Mouse (Mus musculus): Measurements from ENCODE around the gene Acot1.

The Acot1 gene

DNA sequence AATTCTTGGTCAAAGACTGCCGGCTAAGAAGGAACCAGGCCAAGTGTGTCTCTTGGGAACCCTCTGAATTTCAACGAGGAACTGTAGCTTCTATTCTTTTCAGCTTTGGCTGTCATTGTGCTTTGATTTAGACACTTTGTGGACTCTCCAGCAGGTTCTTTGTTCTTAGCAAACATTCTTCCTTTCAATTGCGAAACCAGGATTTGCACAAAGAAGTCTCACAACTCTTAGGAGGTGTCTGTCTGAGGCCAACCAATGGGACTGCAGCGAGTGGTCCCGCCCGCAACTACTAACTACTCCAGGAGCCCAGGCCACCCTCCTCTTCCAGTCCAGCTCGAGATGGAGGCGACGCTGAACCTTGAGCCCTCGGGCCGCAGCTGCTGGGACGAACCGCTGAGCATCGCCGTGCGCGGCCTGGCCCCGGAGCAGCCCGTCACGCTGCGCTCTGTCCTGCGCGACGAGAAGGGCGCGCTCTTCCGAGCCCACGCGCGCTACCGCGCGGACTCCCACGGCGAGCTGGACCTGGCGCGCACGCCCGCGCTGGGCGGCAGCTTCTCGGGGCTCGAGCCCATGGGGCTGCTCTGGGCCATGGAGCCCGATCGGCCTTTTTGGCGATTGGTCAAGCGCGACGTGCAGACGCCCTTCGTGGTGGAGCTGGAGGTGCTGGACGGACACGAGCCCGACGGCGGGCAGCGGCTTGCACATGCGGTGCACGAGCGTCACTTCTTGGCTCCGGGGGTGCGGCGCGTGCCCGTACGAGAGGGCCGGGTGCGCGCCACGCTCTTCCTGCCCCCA, at the start of gene Acot1:
Gene Acot1 (plus strand): TSS at position 320 of the 795 bp plus-strand sequence.
- peak; percentile 79 for DNase-seq (ENCODE audit: low read depth)

- DNase-seq (ENCODE audit: low read depth) = no peak
Observed at GRCm38 (mm10) chr12:83965235-83965634, 44.1 kb upstream of the Acot1 start.

DNA sequence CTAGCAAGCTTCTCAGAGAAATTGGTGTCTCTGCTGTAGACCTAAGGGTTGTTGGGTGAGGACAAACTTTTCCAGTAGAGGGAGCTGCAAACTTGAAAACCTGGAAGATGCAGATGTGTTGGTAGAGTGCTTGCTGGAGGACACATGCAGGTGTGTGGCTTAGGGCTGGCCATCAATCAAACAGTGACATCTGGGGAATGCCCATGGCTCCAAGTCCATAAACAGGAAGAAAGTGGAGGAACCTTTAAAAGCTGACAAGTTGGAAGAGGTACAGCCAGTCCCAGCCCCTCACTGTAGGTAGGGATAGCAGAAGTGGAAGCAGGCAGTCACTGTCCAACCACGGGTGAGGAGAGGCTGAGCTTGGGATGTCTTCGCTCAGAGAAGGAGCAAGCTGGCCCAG, 37.2 kb upstream of the Acot1 start:
- DNase-seq (ENCODE audit: low read depth) = peak; percentile 75

GRCm38 (mm10) chr12:83978862-83979261, 30.4 kb upstream of the Acot1 start:
- no peak for DNase-seq (ENCODE audit: low read depth)

- DNase-seq (ENCODE audit: low read depth) = no peak
Observed at GRCm38 (mm10) chr12:83981615-83982014, 27.7 kb upstream of the Acot1 start.

- DNase-seq (ENCODE audit: low read depth) = no peak
Observed at GRCm38 (mm10) chr12:83984752-83985151, 24.5 kb upstream of the Acot1 start, which contains the start of gene Heatr4. TSS of gene Heatr4 (minus strand) at chr12:83984852.

DNA sequence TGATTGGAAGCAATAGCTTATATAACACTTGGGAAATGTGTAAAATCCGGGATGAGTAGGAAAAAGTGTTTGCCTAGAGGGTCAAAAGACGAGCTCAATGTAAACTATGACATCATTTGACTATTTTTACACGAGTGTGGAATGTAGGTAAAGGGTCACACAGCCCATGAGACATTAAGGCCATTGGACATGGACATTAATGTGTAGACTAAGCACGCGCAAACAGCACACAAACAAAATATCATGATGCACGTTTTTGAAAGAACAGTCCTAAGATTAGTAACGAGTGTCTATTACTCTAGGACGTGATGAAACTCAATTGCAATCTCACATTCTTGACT, 22.1 kb upstream of the Acot1 start:
- DNase-seq (ENCODE audit: low read depth) = no peak

GRCm38 (mm10) chr12:83987583-83988441, 21.5 kb upstream of the Acot1 start, which contains the start of gene Acot2:
TSS of gene Acot2 (plus strand) at chr12:83987861.
- DNase-seq (ENCODE audit: low read depth) = peak; percentile 89

- peak; percentile 54 for DNase-seq (ENCODE audit: low read depth)
Observed at GRCm38 (mm10) chr12:83988483-83988882, 20.8 kb upstream of the Acot1 start.

- no peak for DNase-seq (ENCODE audit: low read depth)
Observed at GRCm38 (mm10) chr12:83989378-83989777, 19.9 kb upstream of the Acot1 start.

DNA sequence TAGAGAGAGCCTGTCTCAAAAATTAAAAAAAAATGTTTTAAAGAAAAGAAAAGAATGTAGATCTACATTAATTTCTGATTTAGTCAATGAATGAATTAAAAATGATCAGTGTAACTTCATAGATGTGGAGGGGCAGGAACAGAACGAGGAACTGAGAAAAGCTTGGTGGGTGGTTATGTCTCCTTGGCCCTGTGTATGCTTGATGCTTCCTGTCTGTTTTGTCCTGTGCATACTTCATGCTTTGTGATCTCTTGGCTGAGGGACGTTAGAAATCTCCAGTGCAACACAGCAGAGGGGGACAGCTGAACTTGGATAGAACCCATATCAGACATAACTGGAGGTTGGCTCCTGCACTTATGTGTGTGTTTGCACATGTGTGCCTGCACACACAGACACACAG, 12.1 kb upstream of the Acot1 start:
- DNase-seq (ENCODE audit: low read depth) = no peak

DNA sequence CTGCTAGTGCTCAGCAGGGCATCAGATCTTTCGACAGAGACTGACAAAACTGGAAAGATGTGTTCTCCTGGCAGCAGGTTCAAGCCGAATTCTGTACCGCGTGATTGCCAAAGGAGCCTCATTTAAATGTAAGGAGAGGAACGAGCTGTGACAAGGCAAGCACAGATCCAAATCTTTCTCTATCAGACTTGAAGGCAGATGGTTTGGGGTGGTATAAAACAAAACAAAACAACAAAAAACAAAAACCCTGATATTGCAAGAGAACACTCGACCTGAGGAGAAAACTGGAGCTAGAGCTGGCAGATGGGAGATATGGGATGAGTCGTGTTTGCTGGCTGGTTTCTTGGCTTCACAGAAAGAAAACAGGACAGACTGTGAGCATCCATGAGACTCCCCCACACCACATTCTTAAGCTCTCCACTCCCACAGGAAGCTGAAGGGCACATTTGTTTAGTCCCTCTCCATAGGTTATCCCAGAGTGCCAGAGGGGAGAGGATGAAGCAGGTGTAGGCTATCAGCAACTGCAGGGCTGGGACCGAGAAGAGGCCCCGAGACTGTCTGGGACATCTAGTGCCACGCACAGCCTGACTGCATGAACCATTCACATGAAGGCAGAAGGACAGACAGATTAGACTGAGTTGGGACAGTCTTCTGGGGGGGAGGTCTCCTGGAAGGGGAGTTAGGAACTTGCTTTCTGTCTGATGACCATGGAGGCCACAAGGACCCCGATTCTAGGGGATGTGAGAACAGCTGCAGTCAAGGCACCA, 10.8 kb upstream of the Acot1 start:
- DNase-seq (ENCODE audit: low read depth) = peak; percentile 55

GRCm38 (mm10) chr12:83999237-83999636, 10.1 kb upstream of the Acot1 start:
- DNase-seq (ENCODE audit: low read depth) = peak; percentile 61

- no peak for DNase-seq (ENCODE audit: low read depth)
Observed at GRCm38 (mm10) chr12:84000418-84000817, 8.9 kb upstream of the Acot1 start.

DNA sequence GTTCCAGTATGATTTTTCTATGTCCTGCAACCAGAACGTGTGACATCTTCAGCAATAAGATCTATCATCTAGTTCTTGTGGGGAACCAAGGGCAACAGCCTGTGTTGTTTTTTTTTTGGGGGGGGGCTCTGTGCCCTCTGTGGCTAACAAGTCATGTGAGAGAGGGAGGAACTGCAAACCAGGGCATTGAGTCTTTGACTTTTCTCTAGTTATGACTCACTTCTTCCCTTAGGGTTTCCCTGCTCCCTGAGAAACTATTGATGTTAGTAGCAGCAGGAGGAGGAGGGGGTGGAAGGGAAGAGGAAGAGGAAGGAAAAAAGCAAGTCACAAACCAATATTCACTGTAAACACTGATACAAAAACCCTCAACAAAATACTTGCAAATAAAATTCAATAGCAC, 5.4 kb upstream of the Acot1 start:
- peak; percentile 43 for DNase-seq (ENCODE audit: low read depth)

GRCm38 (mm10) chr12:84008251-84008650, 1.0 kb upstream of the Acot1 start:
- DNase-seq (ENCODE audit: low read depth) = no peak

GRCm38 (mm10) chr12:84008729-84009128, 561 bp upstream of the Acot1 start:
- no peak for DNase-seq (ENCODE audit: low read depth)

- no peak for DNase-seq (ENCODE audit: low read depth)
Observed at GRCm38 (mm10) chr12:84010201-84010600, 911 bp downstream of the Acot1 start.

- DNase-seq (ENCODE audit: low read depth) = peak; percentile 85
Observed at GRCm38 (mm10) chr12:84011251-84012040, 2.2 kb downstream of the Acot1 start.

GRCm38 (mm10) chr12:84013130-84013529, 3.8 kb downstream of the Acot1 start:
- no peak for DNase-seq (ENCODE audit: low read depth)

- no peak for DNase-seq (ENCODE audit: low read depth)
Observed at GRCm38 (mm10) chr12:84013701-84014100, 4.4 kb downstream of the Acot1 start.

Data from NIH3T3 (cell line).